Mouse (Mus musculus): ENCODE results near the gene Gpc2. TPM values are rescaled to one million over a fixed set of nuclear protein-coding genes. Genes with fewer than 3 reads are reported as not detected.
A peak's percentile ranks its signal among the peaks of the same experiment; 100 is the strongest.

Gpc2 gene
- total RNA-seq, 2 experiments from 2014 or later = 1.5 to 2.6 TPM

GRCm38 (mm10) chr5:138263260-138264206 lies 16.3 kb downstream of the Gpc2 start, which contains the start of gene BC037034:
TSS of gene BC037034 (minus strand) at chr5:138264033.
- intact Hi-C loops (cut with DNase I) = loop anchor here (5.0 kb wide), 1 partner anchor 179 kb away; the partner anchor contains the start of gene Zfp157
- DNase-seq (ENCODE audit: low spot score in 2 of 2) = peak; percentile 89 to 92

GRCm38 (mm10) chr5:138262582-138263240 lies 17.1 kb downstream of the Gpc2 start:
- intact Hi-C loops (cut with DNase I) = loop anchor here (5.0 kb wide), 1 partner anchor 180 kb away; the partner anchor contains the start of gene Zfp157
- no peak for DNase-seq (ENCODE audit: low spot score in 2 of 2)

- intact Hi-C loops (cut with DNase I) = loop anchor here (5.0 kb wide), 1 partner anchor 180 kb away; the partner anchor contains the start of gene Zfp157
Measured at GRCm38 (mm10) chr5:138262001-138262400, 17.8 kb downstream of the Gpc2 start.

DNA sequence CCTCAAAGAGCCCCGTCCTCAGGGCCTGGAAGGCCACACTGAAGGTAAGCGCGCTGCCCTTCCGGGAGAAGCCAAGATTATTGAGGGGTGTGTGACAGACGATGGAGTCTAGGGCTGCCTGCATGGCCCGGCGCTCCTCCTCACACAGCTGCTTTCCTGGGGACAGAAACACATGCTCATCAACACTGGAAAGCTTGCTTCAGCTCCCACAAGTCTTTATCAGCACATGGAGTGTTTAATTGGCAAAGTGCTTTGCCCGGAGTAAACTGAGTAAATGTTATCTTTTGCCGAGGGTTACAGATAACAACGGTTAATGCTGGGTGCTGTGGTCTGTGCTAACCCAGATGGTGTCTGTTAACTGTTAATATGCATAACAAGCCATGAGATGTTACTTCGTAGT lies 19.0 kb downstream of the Gpc2 start:
- DNase-seq (ENCODE audit: low spot score in 2 of 2) = no peak
- intact Hi-C loops (cut with DNase I) = loop anchor here (5.0 kb wide), 1 partner anchor 181 kb away; the partner anchor contains the start of gene Zfp157

More at GRCm38 (mm10) chr5:138262001-138262400, 17.8 kb downstream of the Gpc2 start:
- no peak for DNase-seq (ENCODE audit: low spot score in 2 of 2)

DNA sequence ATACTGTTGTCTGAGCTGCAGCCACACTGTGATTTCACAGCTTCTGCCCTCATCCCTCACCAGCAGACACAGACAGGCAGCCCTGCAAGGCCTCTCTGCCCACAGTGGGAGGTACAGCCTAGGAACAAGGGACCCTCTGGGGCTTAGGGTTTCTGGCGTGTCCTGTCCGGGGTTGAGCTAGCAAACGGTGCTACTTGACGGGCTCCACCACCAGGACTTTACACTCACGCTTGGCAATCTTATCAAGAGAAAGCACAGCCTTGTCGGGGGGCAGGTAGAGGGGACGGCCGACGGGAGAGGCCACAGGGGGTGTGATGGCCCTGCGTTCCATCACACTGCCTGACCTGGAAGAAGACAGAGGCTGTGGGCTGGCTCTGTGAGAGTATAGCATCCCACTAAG lies 19.8 kb downstream of the Gpc2 start:
- intact Hi-C loops (cut with DNase I) = loop anchor here (5.0 kb wide), 1 partner anchor 182 kb away; the partner anchor contains the start of gene Zfp157
- DNase-seq (ENCODE audit: low spot score in 2 of 2) = no peak

DNA sequence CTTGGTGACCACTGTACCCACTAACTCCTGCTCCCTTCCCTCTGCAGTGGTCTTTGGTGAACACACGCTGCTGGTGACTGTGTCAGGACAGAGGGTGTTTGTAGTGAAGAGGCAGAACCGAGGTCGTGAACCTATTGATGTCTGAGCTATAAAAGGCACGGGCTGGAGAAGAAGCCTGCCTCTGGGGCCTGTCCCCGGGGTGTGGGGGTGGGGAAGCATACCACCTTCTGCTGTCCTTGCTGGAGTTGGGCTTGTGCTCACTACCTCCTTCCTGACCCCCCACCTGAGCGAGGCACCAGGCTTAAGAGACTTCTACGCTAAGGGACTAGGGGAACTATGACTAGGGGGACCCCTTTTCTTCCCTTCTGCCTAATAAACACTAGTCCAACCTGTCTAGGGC lies 20.8 kb downstream of the Gpc2 start:
- intact Hi-C loops (cut with DNase I) = no loop called here
- DNase-seq (ENCODE audit: low spot score in 2 of 2) = no peak

GRCm38 (mm10) chr5:138258542-138258941 lies 21.3 kb downstream of the Gpc2 start:
- intact Hi-C loops (cut with DNase I) = no loop called here
- no peak for DNase-seq (ENCODE audit: low spot score in 2 of 2)

GRCm38 (mm10) chr5:138258078-138258477 lies 21.7 kb downstream of the Gpc2 start:
- no peak for DNase-seq (ENCODE audit: low spot score in 2 of 2)
- intact Hi-C loops (cut with DNase I) = no loop called here

- no peak for DNase-seq (ENCODE audit: low spot score in 2 of 2)
- intact Hi-C loops (cut with DNase I) = no loop called here
Measured at GRCm38 (mm10) chr5:138257585-138257978, 22.2 kb downstream of the Gpc2 start.

- no peak for DNase-seq (ENCODE audit: low spot score in 2 of 2)
- intact Hi-C loops (cut with DNase I) = no loop called here
Measured at GRCm38 (mm10) chr5:138256966-138257584, 22.7 kb downstream of the Gpc2 start.

DNA sequence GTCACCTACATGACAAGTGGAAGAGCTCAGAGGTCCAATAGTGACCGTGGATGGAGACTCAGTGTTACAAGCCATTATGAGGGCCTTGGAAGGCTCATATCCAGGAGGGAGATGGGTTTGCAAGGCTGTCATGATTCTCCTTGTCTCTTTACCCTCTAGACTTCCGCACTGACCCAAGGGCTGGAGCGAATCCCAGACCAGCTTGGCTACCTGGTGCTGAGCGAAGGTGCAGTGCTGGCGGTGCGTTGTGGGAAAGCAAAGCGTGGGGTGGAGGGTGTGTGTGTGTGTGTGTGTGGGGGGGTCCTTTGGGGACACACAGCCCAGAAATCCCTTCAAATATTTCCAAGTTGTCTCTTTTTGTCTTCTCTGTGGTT lies 23.7 kb downstream of the Gpc2 start:
- intact Hi-C loops (cut with DNase I) = no loop called here
- DNase-seq (ENCODE audit: low spot score in 2 of 2) = no peak

DNA sequence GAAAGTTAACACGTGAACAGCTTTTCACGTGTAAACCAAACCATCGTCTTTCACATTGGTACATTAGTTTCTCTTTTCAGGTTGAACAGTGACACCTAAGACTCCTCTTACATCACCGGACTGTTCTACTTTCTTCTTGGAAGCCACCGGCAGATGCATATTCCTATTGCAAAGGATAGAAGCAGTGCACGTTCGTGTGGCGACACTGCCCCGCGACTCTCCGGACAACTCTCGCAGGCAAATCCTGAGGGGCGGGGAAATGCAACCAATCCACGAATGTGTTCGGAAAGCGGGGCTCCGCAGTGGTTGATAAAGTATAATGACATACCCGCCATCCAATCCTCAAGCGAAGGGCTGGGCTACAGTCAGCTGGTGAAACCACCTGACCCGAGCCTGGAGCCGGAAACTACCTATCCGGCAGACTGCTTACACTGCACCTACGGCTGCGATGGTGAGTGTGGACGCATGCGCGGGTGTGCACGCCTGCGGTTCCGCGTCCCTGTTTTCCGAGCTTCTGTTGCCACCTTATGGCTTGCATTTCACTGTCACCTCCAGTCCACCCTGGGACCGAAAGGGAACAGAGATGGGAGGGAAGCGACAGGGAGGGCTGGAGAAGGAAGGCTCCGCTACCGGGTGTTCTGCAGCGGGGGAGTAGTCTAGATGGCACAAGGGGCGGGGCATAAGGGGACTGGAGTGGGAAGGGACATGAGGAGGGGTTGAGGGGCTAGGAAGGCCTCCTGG lies 24.3 kb downstream of the Gpc2 start, which contains the start of gene Lamtor4:
Gene Lamtor4, plus strand, starts transcription at position 130 of the 741 bp plus-strand sequence.
- intact Hi-C loops (cut with DNase I) = no loop called here
- peak; percentile 94 to 95 for DNase-seq (ENCODE audit: low spot score in 2 of 2)

DNA sequence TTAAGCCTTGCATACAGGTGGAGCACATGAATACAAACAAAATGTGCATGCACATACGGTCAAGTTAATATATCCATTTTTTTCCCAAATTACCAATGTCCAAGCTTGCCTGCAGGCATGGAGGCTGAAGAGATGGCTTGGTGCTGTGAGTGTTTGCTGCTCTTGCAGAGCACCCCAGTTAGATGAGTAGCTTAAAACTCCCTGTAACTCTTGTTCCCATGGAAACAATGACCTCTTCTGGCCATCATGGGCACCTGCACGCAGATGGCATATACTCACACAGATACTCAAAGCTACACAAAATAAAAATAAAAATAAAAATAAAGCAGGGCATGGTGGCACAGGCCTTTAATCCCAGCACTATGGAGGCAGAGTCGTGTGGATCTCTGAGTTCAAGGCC lies 26.7 kb downstream of the Gpc2 start:
- no peak for DNase-seq (ENCODE audit: low spot score in 2 of 2)
- intact Hi-C loops (cut with DNase I) = no loop called here

GRCm38 (mm10) chr5:138251144-138251543 lies 28.7 kb downstream of the Gpc2 start:
- intact Hi-C loops (cut with DNase I) = no loop called here

GRCm38 (mm10) chr5:138241511-138241910 lies 38.3 kb downstream of the Gpc2 start:
- DNase-seq (ENCODE audit: low spot score in 2 of 2) = no peak
- intact Hi-C loops (cut with DNase I) = no loop called here

More at GRCm38 (mm10) chr5:138251144-138251543, 28.7 kb downstream of the Gpc2 start:
- DNase-seq (ENCODE audit: low spot score in 2 of 2) = no peak

DNA sequence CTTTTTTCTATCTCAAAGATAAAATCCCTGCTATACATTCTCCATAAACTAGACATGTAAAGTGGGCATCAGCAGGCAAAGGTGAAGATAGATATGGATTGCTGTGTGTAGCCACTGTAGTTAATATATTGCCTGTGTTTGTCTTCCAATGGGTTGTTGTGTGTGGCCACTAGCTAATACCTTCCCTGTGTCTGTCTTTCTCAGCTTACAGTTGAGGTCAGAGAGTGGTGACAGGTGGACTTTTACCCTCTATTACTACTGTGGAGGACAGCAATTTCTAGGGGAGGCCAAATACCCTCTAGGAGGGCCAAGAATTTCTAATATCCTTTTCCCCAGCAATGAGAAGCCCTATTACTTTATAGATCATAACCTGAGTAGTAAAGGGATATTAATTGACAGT lies 45.6 kb downstream of the Gpc2 start:
- intact Hi-C loops (cut with DNase I) = no loop called here
- no peak for DNase-seq (ENCODE audit: low spot score in 2 of 2)

GRCm38 (mm10) chr5:138233778-138234177 lies 46.0 kb downstream of the Gpc2 start:
- intact Hi-C loops (cut with DNase I) = no loop called here
- DNase-seq (ENCODE audit: low spot score in 2 of 2) = no peak

GRCm38 (mm10) chr5:138229511-138229910 lies 50.3 kb downstream of the Gpc2 start:
- intact Hi-C loops (cut with DNase I) = no loop called here

GRCm38 (mm10) chr5:138228026-138228425 lies 51.8 kb downstream of the Gpc2 start:
- intact Hi-C loops (cut with DNase I) = no loop called here
- no peak for DNase-seq (ENCODE audit: low spot score in 2 of 2)

More at GRCm38 (mm10) chr5:138229511-138229910, 50.3 kb downstream of the Gpc2 start:
- DNase-seq (ENCODE audit: low spot score in 2 of 2) = no peak

Measured in left cerebral cortex, postnatal 36 days (tissue).